Mouse (Mus musculus) hindbrain, embryonic 12.5 days (tissue): ENCODE data around the gene Asic2. TPM values are rescaled to one million over a fixed set of nuclear protein-coding genes. Genes with fewer than 3 reads are reported as not detected.

Source experiments
- ATAC-seq: fragments of 200-750 bp; cut with Nextera tagmentation; 2 replicates; pipeline ENCODE4 v1.8.0; 2017; ENCODE audit warnings: moderate TSS enrichment; ENCODE audit not compliant: low FRiP score
- H3K27ac ChIP-seq: fragments of 300-500 bp; sonication (generic); 2 replicates; pipeline ENCODE4 v1.5.1; 2016; ENCODE audit warnings: mild to moderate bottlenecking
- H3K27me3 ChIP-seq: fragments of 300-500 bp; sonication (generic); 2 replicates; pipeline ENCODE4 v1.6.1; 2016; ENCODE audit warnings: mild to moderate bottlenecking
- H3K36me3 ChIP-seq: fragments of 300-500 bp; sonication (generic); 2 replicates; pipeline ENCODE4 v1.6.1; 2016; ENCODE audit warnings: mild to moderate bottlenecking
- H3K4me1 ChIP-seq: fragments of 300-500 bp; sonication (generic); 2 replicates; pipeline ENCODE4 v1.6.1; 2016
- H3K4me2 ChIP-seq: fragments of 300-500 bp; sonication (generic); replicated peaks from 2 replicates; pipeline ENCODE4 v1.6.1; 2016; ENCODE audit warnings: mild to moderate bottlenecking
- H3K4me3 ChIP-seq: fragments of 300-500 bp; sonication (generic); 2 replicates; pipeline ENCODE4 v1.5.1; 2016; ENCODE audit warnings: mild to moderate bottlenecking
- H3K9ac ChIP-seq: fragments of 300-500 bp; sonication (generic); 2 replicates; pipeline ENCODE4 v1.6.1; 2016; ENCODE audit warnings: mild to moderate bottlenecking, moderate library complexity
- H3K9me3 ChIP-seq: fragments of 300-500 bp; sonication (generic); replicated peaks from 2 replicates; pipeline ENCODE4 v1.6.1; 2016; ENCODE audit warnings: mild to moderate bottlenecking
- WGBS: fragments of 180-500 bp; shearing (Covaris S2); methylation state at CpG from one replicate; pipeline ENCODE4 v1.1.7; 2016; 5-methylcytosine and 5-hydroxymethylcytosine counted together
- polyA plus RNA-seq: library from polyadenylated mRNA; unstranded; fragments of >200 nt; fragmentation: Nextera tagmentation; extraction: Ambion mirVana; gene quantifications from 2 replicates; pipeline ENCODE4 v1.2.1, GENCODE M21; 2016

Gene Asic2
- polyA plus RNA-seq, 1 experiment from 2014 or later = 5.4 TPM

DNA sequence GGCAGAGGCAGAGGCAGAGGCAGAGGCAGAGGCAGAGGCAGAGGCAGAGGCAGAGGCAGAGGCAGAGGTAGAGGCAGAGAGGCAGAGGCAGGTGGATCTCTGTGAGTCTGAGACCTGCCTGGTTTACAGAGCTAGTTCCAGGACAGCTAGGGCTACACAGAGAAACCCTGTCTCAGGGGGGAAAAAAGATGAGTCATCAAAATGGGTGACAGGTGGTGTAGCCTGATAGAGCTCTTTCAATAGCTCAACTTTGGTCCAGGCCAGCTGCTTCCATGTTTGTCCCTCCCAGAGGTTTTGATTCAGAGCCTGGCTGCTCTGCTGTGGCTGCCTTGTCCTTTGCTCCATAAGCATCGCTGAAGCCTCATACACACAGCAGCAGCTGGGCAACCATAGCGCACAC is 1063.7 kb downstream of the Asic2 start:
- H3K27ac ChIP-seq = no peak overlapping the region
- H3K4me3 ChIP-seq = no peak overlapping the region
- H3K36me3 ChIP-seq = no peaks in the 10 kb centered on the region
- 72% methylated on average over 2 of the region's 2 CpGs for WGBS
- H3K9me3 ChIP-seq = no peaks in the 10 kb centered on the region
- no peaks in the 10 kb centered on the region for H3K4me1 ChIP-seq
- H3K9ac ChIP-seq = no peak overlapping the region
- peak; percentile 43; the same call in 1 of the 2 replicates for ATAC-seq
- H3K4me2 ChIP-seq = no peak overlapping the region
- H3K27me3 ChIP-seq = no peaks in the 10 kb centered on the region

DNA sequence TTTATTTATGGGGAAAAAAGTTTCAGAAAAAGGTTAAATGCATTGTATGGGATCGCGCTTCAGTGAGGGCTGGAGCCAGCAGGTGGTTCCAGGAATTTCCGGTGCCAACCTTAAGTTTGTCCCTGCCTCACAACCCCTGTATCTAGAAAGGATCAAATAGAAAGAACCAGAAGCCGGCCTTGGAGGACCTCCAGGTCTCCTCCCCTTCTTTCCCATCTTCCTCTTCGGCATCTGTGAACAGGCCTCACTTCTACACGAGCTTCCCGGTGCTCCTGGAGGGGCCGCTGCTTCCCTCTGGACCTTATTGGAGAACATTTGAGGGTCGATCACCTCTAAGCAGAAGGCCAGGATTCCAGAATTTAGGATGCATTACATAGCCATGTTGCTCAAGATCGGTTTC is 1064.8 kb downstream of the Asic2 start:
- Histone ChIP-seq H3K36me3 (no peaks in the 10 kb centered on the region), H3K9ac (no peak overlapping the region), H3K4me1 (no peaks in the 10 kb centered on the region), H3K4me3 (no peak overlapping the region), H3K4me2 (no peak overlapping the region), H3K9me3 (no peaks in the 10 kb centered on the region), H3K27ac (no peak overlapping the region), H3K27me3 (no peaks in the 10 kb centered on the region)
- 87% methylated on average over 10 of the region's 10 CpGs for WGBS
- ATAC-seq = no peak

DNA sequence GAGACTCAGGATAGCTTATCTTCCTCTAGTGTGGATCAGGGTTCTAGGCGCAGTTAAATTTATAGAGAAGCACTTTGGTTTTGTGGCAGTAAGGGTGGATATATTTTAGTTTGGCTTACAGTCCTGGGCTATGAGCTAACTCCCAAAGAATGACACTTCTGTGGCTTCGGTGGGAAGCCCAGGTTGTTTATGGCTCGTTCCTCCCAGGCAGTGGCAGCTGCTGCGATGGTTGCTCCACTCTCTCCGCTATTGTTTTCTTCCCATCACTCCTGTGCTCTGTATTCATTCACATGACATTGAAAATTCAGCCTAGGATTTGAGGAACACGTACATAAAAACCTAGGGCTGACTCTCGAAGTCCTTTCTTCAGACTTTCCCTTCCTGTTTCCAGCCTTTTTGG is 1065.6 kb downstream of the Asic2 start:
- Histone ChIP-seq H3K27me3 (no peaks in the 10 kb centered on the region), H3K27ac (no peak overlapping the region), H3K9me3 (no peaks in the 10 kb centered on the region), H3K36me3 (no peaks in the 10 kb centered on the region), H3K4me3 (no peak overlapping the region), H3K4me2 (no peak overlapping the region), H3K4me1 (no peaks in the 10 kb centered on the region), H3K9ac (no peak overlapping the region)
- no peak for ATAC-seq
- WGBS = 64% methylated on average over 7 of the region's 7 CpGs

DNA sequence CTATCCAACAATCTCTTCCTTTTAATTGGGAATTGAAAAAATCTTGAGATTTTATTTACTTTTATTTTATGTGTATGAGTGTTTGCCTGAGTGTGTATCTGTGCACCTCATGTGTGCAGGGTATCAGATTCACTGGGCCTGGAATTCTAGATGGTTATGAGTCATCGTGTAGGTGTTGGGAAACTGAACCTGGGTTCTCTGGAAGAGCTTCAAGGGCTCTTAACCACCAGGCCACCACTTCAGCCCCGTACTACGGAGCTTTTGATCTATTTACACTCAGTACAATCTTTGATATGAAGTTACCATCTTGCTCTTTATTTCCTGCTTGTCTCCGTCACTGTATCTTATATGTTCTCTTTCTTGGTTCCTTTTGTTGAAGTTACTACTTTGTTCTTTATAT is 1067.7 kb downstream of the Asic2 start:
- WGBS = 88% methylated on average over 4 of the region's 4 CpGs
- Histone ChIP-seq H3K4me1 (no peaks in the 10 kb centered on the region), H3K9ac (no peak overlapping the region), H3K4me3 (no peak overlapping the region), H3K27me3 (no peaks in the 10 kb centered on the region), H3K27ac (no peak overlapping the region), H3K4me2 (no peak overlapping the region), H3K36me3 (no peaks in the 10 kb centered on the region), H3K9me3 (no peaks in the 10 kb centered on the region)
- ATAC-seq = no peak

DNA sequence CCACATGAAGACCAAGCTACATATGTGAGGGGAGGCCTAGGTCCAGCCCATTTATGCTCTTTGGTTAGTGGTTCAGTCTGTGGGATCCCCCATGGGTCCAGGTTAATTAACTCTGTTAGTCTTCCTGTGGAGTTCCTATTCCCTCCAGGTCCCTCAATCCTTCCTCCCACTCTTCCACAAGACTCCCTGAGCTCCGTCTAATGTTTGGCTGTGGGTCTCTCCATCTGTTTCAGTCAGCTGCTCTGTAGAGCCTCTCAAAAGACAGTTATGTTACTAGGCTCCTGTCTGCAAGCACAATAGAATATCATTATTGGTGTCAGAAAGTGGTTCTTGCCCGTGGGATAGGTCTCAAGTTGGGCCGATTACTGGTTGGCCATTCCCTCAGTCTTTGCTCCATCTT is 1072.4 kb downstream of the Asic2 start:
- H3K27me3 ChIP-seq = no peaks in the 10 kb centered on the region
- no peak overlapping the region for H3K27ac ChIP-seq
- no peaks in the 10 kb centered on the region for H3K36me3 ChIP-seq
- no peak overlapping the region for H3K9ac ChIP-seq
- no peak overlapping the region for H3K4me2 ChIP-seq
- no peak overlapping the region for H3K4me3 ChIP-seq
- H3K4me1 ChIP-seq = no peaks in the 10 kb centered on the region
- H3K9me3 ChIP-seq = no peaks in the 10 kb centered on the region
- WGBS = 92% methylated on average over 3 of the region's 3 CpGs
- ATAC-seq = no peak

DNA sequence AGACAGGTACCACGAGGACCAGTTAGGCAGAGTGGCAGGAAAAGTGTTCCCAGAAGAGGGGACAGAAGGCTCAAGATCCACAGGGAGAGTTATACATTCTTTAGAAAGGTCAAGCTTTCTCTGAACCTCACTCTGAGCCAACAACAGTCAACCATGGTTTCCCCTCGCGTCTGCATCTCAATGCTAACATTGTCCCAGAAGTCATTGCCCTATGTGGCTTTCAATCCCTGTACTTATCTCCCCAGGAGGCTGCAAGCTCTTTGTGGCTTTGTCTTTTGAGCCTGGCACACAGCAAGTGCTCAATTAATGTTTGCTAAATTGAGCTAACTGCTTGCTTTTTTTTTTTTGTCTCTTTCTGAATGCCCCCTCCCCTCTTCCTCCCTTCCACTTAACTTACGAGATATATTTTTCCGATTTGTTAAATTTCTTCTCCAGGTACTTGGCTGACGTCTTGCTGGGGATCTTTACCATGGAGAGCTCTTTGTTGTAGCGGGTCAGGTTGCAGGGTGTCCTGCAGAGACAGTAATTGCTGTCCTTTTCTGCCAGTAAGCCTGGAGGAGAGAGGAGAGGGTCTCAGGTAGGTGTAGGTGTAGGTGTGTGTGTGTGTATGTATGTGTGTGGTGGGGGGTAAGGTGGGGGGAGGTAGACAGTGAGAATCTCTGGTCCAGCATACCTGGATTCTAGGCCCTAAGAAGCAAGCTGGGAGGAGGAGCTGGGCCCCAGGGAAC is 1078.8 kb downstream of the Asic2 start:
- ATAC-seq = no peak
- 6% methylated on average over 7 of the region's 7 CpGs for WGBS

DNA sequence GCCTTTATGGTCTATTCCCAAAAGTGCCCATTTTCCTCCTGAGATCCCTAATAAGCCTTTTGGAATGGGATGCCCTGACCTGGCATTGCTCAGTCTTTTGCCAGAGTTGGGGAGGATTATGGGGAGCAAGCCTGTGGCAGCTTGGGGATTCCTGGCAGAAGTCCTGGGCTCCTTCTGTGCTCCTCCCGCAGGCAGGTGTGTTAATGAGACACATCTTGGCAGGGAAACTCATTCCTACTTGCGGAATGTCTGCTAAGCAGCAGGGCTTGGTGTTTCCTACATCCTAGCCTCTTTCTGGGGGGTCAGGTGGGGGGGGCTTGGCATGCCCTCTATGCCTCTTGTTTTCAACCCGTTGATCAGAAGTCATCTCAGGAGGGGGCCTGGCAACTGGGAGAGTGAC is 1081.2 kb downstream of the Asic2 start:
- no peaks in the 10 kb centered on the region for H3K9me3 ChIP-seq
- H3K9ac ChIP-seq = no peak overlapping the region
- H3K27ac ChIP-seq = no peak overlapping the region
- H3K4me2 ChIP-seq = no peak overlapping the region
- WGBS = 72% methylated on average over 3 of the region's 3 CpGs
- no peaks in the 10 kb centered on the region for H3K36me3 ChIP-seq
- 0 out of 2 replicates have a peak, but pooled peaks cover 2% of the 10 kb centered on the region for H3K27me3 ChIP-seq
- H3K4me1 ChIP-seq = no peaks in the 10 kb centered on the region
- no peak overlapping the region for H3K4me3 ChIP-seq
- no peak for ATAC-seq

More for the DNA sequence above, 1078.8 kb downstream of the Asic2 start:
- no peak overlapping the region for H3K4me2 ChIP-seq
- no peaks in the 10 kb centered on the region for H3K36me3 ChIP-seq
- H3K4me3 ChIP-seq = no peak overlapping the region
- no peaks in the 10 kb centered on the region for H3K9me3 ChIP-seq
- H3K4me1 ChIP-seq = no peaks in the 10 kb centered on the region
- no peaks in the 10 kb centered on the region for H3K27me3 ChIP-seq
- no peak overlapping the region for H3K27ac ChIP-seq
- H3K9ac ChIP-seq = no peak overlapping the region

DNA sequence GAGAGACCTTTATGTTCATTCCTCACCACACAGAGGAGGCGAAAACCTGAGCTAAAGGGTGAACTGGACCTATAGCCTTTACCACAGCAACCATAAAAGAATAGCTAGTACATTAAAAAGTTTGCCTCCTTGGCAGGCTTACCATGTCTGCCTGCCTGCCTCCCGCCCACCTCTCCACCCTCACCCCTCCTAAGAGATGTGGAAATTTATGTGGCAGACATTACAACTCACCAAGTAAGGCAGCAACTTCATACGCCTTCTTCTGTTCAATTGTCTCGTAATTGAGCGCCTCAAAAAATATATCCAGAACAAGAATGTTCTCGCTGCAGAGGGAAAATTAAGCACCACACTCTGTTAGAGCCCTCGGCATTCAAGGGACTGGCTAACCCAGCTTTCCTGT is 1081.9 kb downstream of the Asic2 start:
- Histone ChIP-seq H3K36me3 (no peaks in the 10 kb centered on the region), H3K27ac (no peak overlapping the region), H3K4me2 (no peak overlapping the region), H3K9me3 (no peaks in the 10 kb centered on the region), H3K9ac (no peak overlapping the region), H3K4me1 (no peaks in the 10 kb centered on the region), H3K4me3 (no peak overlapping the region), H3K27me3 (0 out of 2 replicates have a peak, but pooled peaks cover 2% of the 10 kb centered on the region)
- no peak for ATAC-seq
- 88% methylated on average over 7 of the region's 7 CpGs for WGBS

DNA sequence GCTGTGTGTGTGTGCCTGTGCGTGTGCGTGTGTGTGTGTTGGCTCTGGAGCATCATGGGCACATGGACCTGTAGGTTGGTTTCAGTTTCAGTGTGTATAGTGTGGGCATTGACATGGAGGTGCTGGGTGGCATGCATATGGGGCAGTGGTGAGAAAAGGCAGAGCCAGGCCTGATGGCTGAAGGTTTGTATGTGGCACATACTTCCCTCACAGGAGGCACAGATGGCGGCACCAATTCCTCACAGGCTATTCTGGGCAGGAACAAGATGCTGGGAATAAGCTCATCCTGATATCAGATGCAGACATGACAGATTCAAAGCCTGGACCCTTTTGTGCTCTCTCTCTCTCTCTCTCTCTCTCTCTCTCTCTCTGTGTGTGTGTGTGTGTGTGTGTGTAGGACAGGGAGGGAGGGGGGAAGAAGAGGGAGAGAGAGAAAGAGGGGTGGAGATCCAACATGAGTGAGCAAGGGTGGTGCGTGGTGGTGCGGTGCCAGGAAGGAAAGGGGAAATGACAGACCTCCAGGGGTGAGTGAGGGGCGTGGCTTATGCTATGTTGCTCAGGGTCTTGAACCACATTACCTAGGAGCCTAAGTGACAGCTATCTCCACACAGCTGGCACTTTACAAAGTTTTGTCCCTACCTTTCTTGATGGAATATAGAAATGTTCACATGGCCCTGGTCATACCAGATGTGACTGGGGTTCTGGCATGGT is 1083.6 kb downstream of the Asic2 start:
- WGBS = 82% methylated on average over 6 of the region's 6 CpGs
- Histone ChIP-seq H3K4me3 (no peak overlapping the region), H3K36me3 (no peaks in the 10 kb centered on the region), H3K27ac (no peak overlapping the region), H3K4me1 (no peaks in the 10 kb centered on the region), H3K9me3 (no peaks in the 10 kb centered on the region), H3K27me3 (0 out of 2 replicates have a peak, but pooled peaks cover 2% of the 10 kb centered on the region), H3K4me2 (no peak overlapping the region), H3K9ac (no peak overlapping the region)
- no peak for ATAC-seq

DNA sequence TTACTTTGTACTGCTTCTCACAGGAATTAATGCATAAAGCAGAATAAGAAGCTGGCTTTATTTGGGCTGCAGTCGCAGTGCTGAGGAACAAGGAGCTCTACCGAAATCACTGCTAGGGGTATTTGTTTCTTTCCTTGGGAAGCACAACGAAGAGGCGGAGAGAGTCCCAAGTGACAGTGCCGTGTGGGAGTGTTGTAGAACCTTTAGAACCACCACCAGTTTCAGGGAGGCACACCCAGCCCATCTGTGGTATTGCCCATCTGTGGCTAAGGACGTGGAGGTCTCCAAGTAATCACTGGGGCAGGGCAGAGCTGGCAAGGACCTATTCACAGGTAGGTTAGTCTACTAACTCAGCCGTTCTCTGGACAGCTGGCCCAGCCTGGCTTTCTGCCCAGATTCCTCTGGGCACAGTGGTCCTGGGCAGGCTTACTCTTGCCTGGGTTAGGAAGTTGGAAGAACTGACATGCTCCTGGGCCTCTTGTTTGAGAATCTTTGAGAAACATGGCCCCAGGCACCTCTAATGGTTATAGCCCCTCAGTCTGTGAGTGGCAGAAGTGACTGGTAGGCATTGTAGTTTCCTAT is 1085.9 kb downstream of the Asic2 start:
- Histone ChIP-seq H3K9ac (no peak overlapping the region), H3K4me2 (no peak overlapping the region), H3K4me1 (peaks cover 1% of the 10 kb centered on the region; the same call in 1 of the 2 replicates), H3K27ac (no peak overlapping the region), H3K27me3 (0 out of 2 replicates have a peak, but pooled peaks cover 2% of the 10 kb centered on the region), H3K36me3 (no peaks in the 10 kb centered on the region), H3K4me3 (no peak overlapping the region), H3K9me3 (no peaks in the 10 kb centered on the region)
- 86% methylated on average over 7 of the region's 7 CpGs for WGBS
- no peak for ATAC-seq

DNA sequence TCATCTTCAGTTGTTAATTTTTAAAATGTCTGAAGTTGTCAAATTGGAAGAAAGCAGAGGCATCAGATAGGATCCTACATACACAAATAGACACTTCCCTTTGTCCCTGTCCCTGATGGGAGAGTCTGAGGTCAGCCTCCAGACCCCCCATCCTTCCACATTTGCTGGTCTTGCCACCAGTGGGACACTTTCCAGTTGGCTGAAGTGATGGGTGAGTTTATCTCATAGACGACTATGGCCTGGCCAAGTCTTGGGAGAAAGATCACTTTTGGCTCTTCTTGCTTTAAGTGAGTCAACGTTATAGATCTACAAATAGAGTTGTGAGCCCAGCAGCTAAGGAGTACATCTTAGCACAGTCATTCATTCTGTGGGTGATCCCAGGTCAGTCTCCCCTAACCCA is 1090.2 kb downstream of the Asic2 start:
- no peaks in the 10 kb centered on the region for H3K36me3 ChIP-seq
- H3K9me3 ChIP-seq = no peaks in the 10 kb centered on the region
- no peak overlapping the region for H3K4me3 ChIP-seq
- no peak overlapping the region for H3K9ac ChIP-seq
- H3K4me2 ChIP-seq = no peak overlapping the region
- 83% methylated on average over 2 of the region's 2 CpGs for WGBS
- peaks cover 5% of the 10 kb centered on the region; the same call in 1 of the 2 replicates for H3K4me1 ChIP-seq
- H3K27me3 ChIP-seq = no peaks in the 10 kb centered on the region
- ATAC-seq = no peak
- no peak overlapping the region for H3K27ac ChIP-seq

DNA sequence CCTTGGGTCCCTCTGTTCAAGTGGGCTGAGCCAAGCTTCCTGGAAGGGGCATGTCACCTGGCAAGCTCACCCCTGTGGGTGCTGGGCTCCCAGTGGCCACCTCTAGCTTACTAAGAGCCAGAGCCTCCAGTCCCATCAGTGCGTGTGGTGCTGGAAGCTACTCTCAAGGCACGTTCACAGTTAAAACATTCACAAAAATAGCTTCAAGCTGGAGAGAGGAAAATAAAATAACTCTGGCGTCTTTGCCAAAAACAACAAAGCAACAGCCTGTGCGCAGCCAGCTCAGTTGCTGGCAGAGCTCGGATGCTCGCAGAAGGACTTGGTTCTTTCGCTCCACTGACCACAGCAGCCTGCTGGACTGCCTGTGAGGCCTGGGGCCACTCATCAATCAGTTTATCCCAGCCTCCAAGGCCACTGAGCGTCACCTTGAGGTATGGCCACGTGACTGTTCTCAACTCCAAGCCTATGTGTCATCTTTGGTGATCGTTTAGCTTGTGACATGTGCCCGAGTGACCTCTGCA is 1091.1 kb downstream of the Asic2 start:
- 0 out of 2 replicates have a peak overlapping the region, but pooled peaks have one; percentile 8 for H3K9ac ChIP-seq
- no peaks in the 10 kb centered on the region for H3K9me3 ChIP-seq
- H3K4me2 ChIP-seq = no peak overlapping the region
- WGBS = 55% methylated on average over 11 of the region's 11 CpGs
- no peaks in the 10 kb centered on the region for H3K27me3 ChIP-seq
- no peak for ATAC-seq
- no peak overlapping the region for H3K27ac ChIP-seq
- H3K4me1 ChIP-seq = peaks cover 5% of the 10 kb centered on the region; the same call in 1 of the 2 replicates
- H3K4me3 ChIP-seq = no peak overlapping the region
- H3K36me3 ChIP-seq = no peaks in the 10 kb centered on the region
